Mouse (Mus musculus) CH12.LX (cell line): ENCODE data around the gene Cbx4. TPM values are rescaled to one million over a fixed set of nuclear protein-coding genes. Genes with fewer than 3 reads are reported as not detected.

Experiments used
- DNase-seq: peaks from one replicate; pipeline ENCODE4 v3.0.0-alpha.2; 2013; ENCODE audit errors: extremely low read depth
- H3K27ac ChIP-seq: 2 replicates; pipeline ENCODE4 v1.5.1; 2012; ENCODE audit warnings: low read depth, mild to moderate bottlenecking, control low read depth, moderate library complexity; ENCODE audit not compliant: insufficient read depth
- H3K27me3 ChIP-seq: replicated peaks from 2 replicates; pipeline ENCODE3; 2012; ENCODE audit warnings: inconsistent platforms
- H3K36me3 ChIP-seq, 2 experiments: replicated peaks in 1 of 2; 2 replicates each; pipeline versions ENCODE3 to v1.6.1; 2012; ENCODE audit warnings: inconsistent platforms in 1 of 2, low read length in 1 of 2, mild to moderate bottlenecking in 1 of 2, mixed read lengths in 1 of 2, moderate library complexity in 1 of 2; ENCODE audit not compliant: control insufficient read depth in 1 of 2, insufficient read depth in 1 of 2
- H3K4me1 ChIP-seq, 2 experiments: 2 replicates each; pipeline ENCODE4 v1.6.1; 2012; ENCODE audit warnings: inconsistent platforms in 1 of 2, moderate library complexity in 1 of 2; ENCODE audit not compliant: insufficient read depth in 2 of 2, control insufficient read depth in 1 of 2
- H3K4me2 ChIP-seq: 2 replicates; pipeline ENCODE4 v1.6.1; 2012; ENCODE audit warnings: low read depth, mild to moderate bottlenecking, control low read depth; ENCODE audit not compliant: poor library complexity, insufficient read depth, severe bottlenecking
- H3K4me3 ChIP-seq, 3 experiments: fragments of 150-350 bp in 1 of 3; sonication (generic) in 1 of 3; replicated peaks in 1 of 3; 2 replicates each; pipeline versions ENCODE3 to v1.5.1; 2011 to 2012; ENCODE audit warnings: low read depth in 2 of 3, low read length in 2 of 3, mild to moderate bottlenecking in 2 of 3, moderate library complexity in 2 of 3, control low read depth in 1 of 3, improper control_type of control experiment in 1 of 3, inconsistent platforms in 1 of 3, mixed read lengths in 1 of 3; ENCODE audit not compliant: poor library complexity in 1 of 3
- H3K79me2 ChIP-seq: replicated peaks from 2 replicates; pipeline ENCODE4 v1.6.1; 2012; ENCODE audit warnings: mild to moderate bottlenecking, moderate library complexity; ENCODE audit not compliant: control insufficient read depth, poor library complexity, insufficient read depth, severe bottlenecking; ENCODE audit errors: extremely low read depth
- H3K9ac ChIP-seq: 2 replicates; pipeline ENCODE4 v1.6.1; 2012; ENCODE audit warnings: low read depth, mild to moderate bottlenecking, control low read depth, moderate library complexity; ENCODE audit not compliant: insufficient read depth
- H3K9me3 ChIP-seq: replicated peaks from 2 replicates; pipeline ENCODE3; 2012; ENCODE audit warnings: low read length, inconsistent platforms, mixed read lengths
- BHLHE40 ChIP-seq: IDR thresholded peaks from 2 replicates; pipeline ENCODE4 v1.6.1; 2011; ENCODE audit warnings: mild to moderate bottlenecking, low read depth, low read length, improper control_type of control experiment
- CHD2 ChIP-seq: IDR thresholded peaks from 2 replicates; pipeline ENCODE4 v1.6.1; 2011; ENCODE audit warnings: low read length, improper control_type of control experiment
- CTCF ChIP-seq, 2 experiments: IDR thresholded peaks in 1 of 2; conservative IDR thresholded peaks in 1 of 2; 2 replicates each; pipeline ENCODE4 v1.5.1; 2011 to 2012; ENCODE audit warnings: low read depth in 2 of 2, low read length in 2 of 2, improper control_type of control experiment in 1 of 2, inconsistent platforms in 1 of 2, mild to moderate bottlenecking in 1 of 2, moderate library complexity in 1 of 2
- EP300 ChIP-seq: IDR thresholded peaks from 2 replicates; pipeline ENCODE4 v1.6.1; 2011; ENCODE audit warnings: low read length, improper control_type of control experiment
- ETS1 ChIP-seq: conservative IDR thresholded peaks from 2 replicates; pipeline ENCODE4 v1.6.1; 2012; ENCODE audit warnings: low read depth, mild to moderate bottlenecking, inconsistent platforms, low read length, improper control_type of control experiment, moderate library complexity
- GABPA ChIP-seq: IDR thresholded peaks from 2 replicates; pipeline ENCODE4 v1.6.1; 2012; ENCODE audit warnings: low read depth, low read length, improper control_type of control experiment, inconsistent platforms; ENCODE audit not compliant: insufficient replicate concordance
- IRF4 ChIP-seq: IDR thresholded peaks from 2 replicates; pipeline ENCODE4 v1.6.1; 2014; ENCODE audit warnings: low read depth, mild to moderate bottlenecking, inconsistent platforms, low read length, improper control_type of control experiment
- KAT2A ChIP-seq: IDR thresholded peaks from 2 replicates; pipeline ENCODE4 v1.6.1; 2012; ENCODE audit warnings: low read length, improper control_type of control experiment, inconsistent platforms; ENCODE audit not compliant: insufficient replicate concordance
- MAFK ChIP-seq: IDR thresholded peaks from 2 replicates; pipeline ENCODE4 v1.6.1; 2011; ENCODE audit warnings: low read length, improper control_type of control experiment; ENCODE audit not compliant: insufficient replicate concordance
- MAX ChIP-seq: IDR thresholded peaks from 2 replicates; pipeline ENCODE4 v1.6.1; 2011; ENCODE audit warnings: low read length, improper control_type of control experiment
- MXI1 ChIP-seq: IDR thresholded peaks from 2 replicates; pipeline ENCODE4 v1.6.1; 2011; ENCODE audit warnings: mild to moderate bottlenecking, low read depth, low read length, improper control_type of control experiment
- NELFE ChIP-seq: IDR thresholded peaks from 2 replicates; pipeline ENCODE4 v1.6.1; 2011; ENCODE audit warnings: low read depth, low read length, improper control_type of control experiment
- NRF1 ChIP-seq: IDR thresholded peaks from 2 replicates; pipeline ENCODE4 v1.6.1; 2014; ENCODE audit warnings: low read depth, mild to moderate bottlenecking, inconsistent platforms, low read length, improper control_type of control experiment, moderate library complexity
- POLR2A ChIP-seq: IDR thresholded peaks from 2 replicates; pipeline ENCODE4 v1.6.1; 2011; ENCODE audit warnings: low read depth, mild to moderate bottlenecking, improper control_type of control experiment, low read length
- RCOR1 ChIP-seq: conservative IDR thresholded peaks from 2 replicates; pipeline ENCODE4 v1.6.1; 2012; ENCODE audit warnings: low read depth, mild to moderate bottlenecking, inconsistent platforms, low read length, improper control_type of control experiment
- SMC3 ChIP-seq: IDR thresholded peaks from 2 replicates; pipeline ENCODE4 v1.6.1; 2011; ENCODE audit warnings: low read depth, low read length, improper control_type of control experiment
- TBP ChIP-seq: conservative IDR thresholded peaks from 2 replicates; pipeline ENCODE4 v1.6.1; 2011; ENCODE audit warnings: low read depth, low read length, improper control_type of control experiment
- TCF12 ChIP-seq: IDR thresholded peaks from 2 replicates; pipeline ENCODE4 v1.6.1; 2014; ENCODE audit warnings: low read depth, mild to moderate bottlenecking, inconsistent platforms, low read length, improper control_type of control experiment
- UBTF ChIP-seq: IDR thresholded peaks from 2 replicates; pipeline ENCODE4 v1.6.1; 2012; ENCODE audit warnings: low read depth, mild to moderate bottlenecking, inconsistent platforms, low read length, improper control_type of control experiment, moderate library complexity
- USF1 ChIP-seq: IDR thresholded peaks from 2 replicates; pipeline ENCODE4 v1.6.1; 2014; ENCODE audit warnings: low read depth, mild to moderate bottlenecking, inconsistent platforms, low read length, improper control_type of control experiment
- ZC3H11A ChIP-seq: IDR thresholded peaks from 2 replicates; pipeline ENCODE4 v1.6.1; 2012; ENCODE audit warnings: low read depth, mild to moderate bottlenecking, inconsistent platforms, low read length, improper control_type of control experiment
- ZKSCAN1 ChIP-seq: IDR thresholded peaks from 2 replicates; pipeline ENCODE4 v1.6.1; 2012; ENCODE audit warnings: low read depth, inconsistent platforms, low read length, improper control_type of control experiment, borderline replicate concordance
- ZMIZ1 ChIP-seq: IDR thresholded peaks from 2 replicates; pipeline ENCODE4 v1.6.1; 2012; ENCODE audit warnings: low read depth, mild to moderate bottlenecking, inconsistent platforms, low read length, improper control_type of control experiment
- dilution Hi-C: fragments of 300-500 bp; cut with MboI; formaldehyde crosslinking; loops from 2 replicates; pipeline ENCODE4 v1.14.3; 2020; ENCODE audit warnings: low sequenced_read_pairs; ENCODE audit not compliant: extremely low pct_unique_long_range_greater_than_20kb, extremely low pct_ligation_motif_present
- in situ Hi-C: fragments of 300-500 bp; cut with MboI; formaldehyde crosslinking; loops from 3 replicates; pipeline ENCODE4 v1.14.3; 2019; ENCODE audit warnings: low sequenced_read_pairs, low pct_ligation_motif_present, low pct_unique_long_range_greater_than_20kb, mixed read lengths
- polyA plus RNA-seq: library from polyadenylated mRNA; unstranded; fragments of >175 nt; gene quantifications from 2 replicates; pipeline ENCODE4 v1.2.1, GENCODE M21; 2012; ENCODE audit warnings: low read depth; ENCODE audit not compliant: insufficient read length
- total RNA-seq, 2 experiments: library from RNA; depleted of rRNA; stranded (reverse); fragments of 300-350 nt in 1 of 2; fragments of >200 nt in 1 of 2; gene quantifications; 2 replicates each; pipeline ENCODE4 v1.2.3; 2012 to 2014

Gene Cbx4
- total and polyA plus RNA-seq, 3 experiments = 15.0 to 40.4 (median 26.0) TPM

DNA sequence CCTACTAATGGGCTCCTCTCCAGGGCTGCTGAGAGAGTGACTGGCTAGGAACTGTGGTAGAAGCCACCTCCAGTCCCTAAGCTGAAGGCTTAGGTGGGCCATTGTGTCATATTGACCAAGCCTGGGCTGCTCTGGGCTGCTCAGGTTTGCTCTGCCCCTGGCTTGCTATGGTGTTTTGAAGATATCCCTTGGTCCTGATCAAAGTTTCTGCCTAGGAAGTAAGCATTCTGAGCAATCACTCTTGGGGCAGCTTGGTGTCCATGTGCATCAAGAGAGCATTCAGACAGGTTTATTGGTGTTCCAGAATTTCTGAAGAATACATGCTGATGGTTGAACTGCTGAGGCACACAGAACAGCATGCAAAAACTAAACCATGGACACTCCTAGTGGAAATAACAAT lies 34.6 kb downstream of the Cbx4 start:
- no peaks in the 10 kb centered on the region for H3K36me3 ChIP-seq
- no peak overlapping the region for H3K27ac ChIP-seq
- H3K4me2 ChIP-seq = no peak overlapping the region
- H3K9me3 ChIP-seq = peaks cover 25% of the 10 kb centered on the region
- peaks cover 26 to 78% of the 10 kb centered on the region in 2 experiments for H3K4me1 ChIP-seq
- no peak overlapping the region for H3K4me3 ChIP-seq
- dilution Hi-C loops = no loop called here
- peaks cover 97% of the 10 kb centered on the region for H3K27me3 ChIP-seq
- in situ Hi-C loops = loop anchor here (5.0 kb wide), 2 partner anchors 41 to 136 kb away; no protein-coding TSS in a partner anchor
- H3K9ac ChIP-seq = no peak overlapping the region
- no peak for DNase-seq
- no peaks in the 10 kb centered on the region for H3K79me2 ChIP-seq
- TF ChIP-seq ZMIZ1 = no peak
- TF ChIP-seq EP300 = no peak
- no peak for TF ChIP-seq IRF4
- TF ChIP-seq TBP = no peak

DNA sequence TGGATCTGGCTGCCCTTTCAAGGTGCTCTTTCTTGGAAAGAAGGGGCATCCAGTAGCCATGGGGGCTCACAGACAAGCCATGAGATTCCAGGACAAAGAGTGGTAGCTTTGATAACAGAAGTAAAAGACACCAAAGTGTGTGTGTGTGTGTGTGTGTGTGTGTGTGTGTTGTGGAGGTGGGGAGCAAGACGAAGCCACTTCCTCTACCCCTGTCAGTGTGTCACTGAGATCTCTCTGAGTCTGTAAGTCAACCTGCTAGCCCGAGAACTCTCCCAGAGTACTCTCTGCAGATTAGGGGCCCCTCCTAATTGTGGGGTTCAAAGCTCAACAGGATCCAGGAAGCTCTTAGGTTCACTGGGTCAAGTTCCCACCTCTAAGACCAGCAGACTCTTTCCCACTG lies 35.7 kb downstream of the Cbx4 start:
- dilution Hi-C loops (no loop called here), in situ Hi-C loops (loop anchor here (5.0 kb wide), 2 partner anchors 42 to 137 kb away; no protein-coding TSS in a partner anchor)
- no peak overlapping the region for H3K27ac ChIP-seq
- H3K9me3 ChIP-seq = peaks cover 20% of the 10 kb centered on the region
- H3K9ac ChIP-seq = no peak overlapping the region
- H3K79me2 ChIP-seq = no peaks in the 10 kb centered on the region
- no peaks in the 10 kb centered on the region for H3K36me3 ChIP-seq
- peaks cover 25 to 72% of the 10 kb centered on the region in 2 experiments for H3K4me1 ChIP-seq
- TF ChIP-seq MAX (no peak), ETS1 (no peak), TBP (no peak), MXI1 (no peak), NRF1 (no peak), POLR2A (no peak), USF1 (no peak), CHD2 (no peak), KAT2A (no peak), MAFK (no peak), TCF12 (no peak), ZC3H11A (no peak), ZKSCAN1 (no peak), NELFE (no peak), CTCF (conservative IDR thresholded peaks at IDR 0.05 in 1 of 2, IDR thresholded peaks at IDR 0.05 in 1 of 2; ENCODE audit: low read depth in 2 of 2, low read length in 2 of 2) (no peak), BHLHE40 (no peak), GABPA (no peak), SMC3 (no peak), RCOR1 (no peak), UBTF (no peak)
- H3K4me3 ChIP-seq = no peak overlapping the region
- peaks cover 97% of the 10 kb centered on the region for H3K27me3 ChIP-seq
- no peak overlapping the region for H3K4me2 ChIP-seq
- no peak for DNase-seq
